Mouse (Mus musculus) megakaryocyte, embryonic 14.5 days (primary cell): Measurements from ENCODE around the gene Col23a1.

Experiments
- FLI1 ChIP-seq: IDR thresholded peaks from 2 replicates; pipeline ENCODE4 v1.6.1; 2012; ENCODE audit warnings: low read length, inconsistent platforms, mixed read lengths
- GATA1 ChIP-seq: IDR thresholded peaks from 3 replicates; pipeline ENCODE4 v1.6.1; 2012; ENCODE audit warnings: mixed read lengths, low read length, inconsistent platforms, borderline replicate concordance

DNA sequence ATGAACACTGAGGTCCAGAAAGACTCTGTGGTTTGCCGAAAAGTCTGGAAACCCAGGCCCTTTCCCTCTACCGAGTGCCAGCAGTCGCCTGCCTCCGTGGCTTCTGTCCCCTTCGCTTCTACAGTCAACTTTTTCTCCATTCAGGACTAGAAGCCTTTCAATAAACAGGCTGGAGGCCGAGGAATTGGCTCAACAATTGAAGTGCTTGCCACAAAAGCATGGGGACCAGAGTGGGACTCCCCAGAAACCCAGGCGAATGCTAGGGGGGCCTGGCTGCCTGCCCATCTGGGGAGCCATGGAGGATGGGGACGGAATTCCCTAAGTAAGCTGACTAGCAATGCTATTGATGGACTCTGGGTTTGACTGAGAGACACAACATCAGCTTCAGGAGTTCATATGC is 187.9 kb downstream of the Col23a1 start:
- TF ChIP-seq GATA1 (no peak), FLI1 (no peak)
